Mouse (Mus musculus) midbrain, postnatal 0 days (tissue): Measurements from ENCODE around the gene Irx4. TPM values are rescaled to one million over a fixed set of nuclear protein-coding genes. Genes with fewer than 3 reads are reported as not detected.
A peak's percentile ranks its signal among the peaks of the same experiment; 100 is the strongest.

Source experiments
- ATAC-seq: fragments of 200-750 bp; cut with Nextera tagmentation; 2 replicates; pipeline ENCODE4 v1.8.0; 2017; ENCODE audit warnings: moderate number of reproducible peaks, mild to moderate bottlenecking, moderate TSS enrichment, moderate library complexity; ENCODE audit not compliant: low FRiP score
- DNase-seq: peaks from one replicate; pipeline ENCODE4 v3.0.0-alpha.2; 2015; ENCODE audit warnings: low spot score
- H3K27ac ChIP-seq: fragments of 300-500 bp; sonication (generic); 2 replicates; pipeline ENCODE4 v1.5.1; 2014; ENCODE audit warnings: low read depth, mild to moderate bottlenecking, low read length, mixed read lengths
- H3K27me3 ChIP-seq: fragments of 300-500 bp; sonication (generic); 2 replicates; pipeline ENCODE4 v1.6.1; 2014; ENCODE audit warnings: low read length, control low read depth, mixed read lengths; ENCODE audit not compliant: insufficient read depth
- H3K36me3 ChIP-seq: fragments of 300-500 bp; sonication (generic); 2 replicates; pipeline ENCODE4 v1.6.1; 2014; ENCODE audit warnings: low read length, control low read depth, mixed read lengths; ENCODE audit not compliant: insufficient read depth
- H3K4me1 ChIP-seq: fragments of 300-500 bp; sonication (generic); 2 replicates; pipeline ENCODE4 v1.6.1; 2014; ENCODE audit warnings: mild to moderate bottlenecking, control low read depth, antibody characterized with exemption, low read length, mixed read lengths; ENCODE audit not compliant: insufficient read depth
- H3K4me2 ChIP-seq: fragments of 300-500 bp; sonication (generic); 2 replicates; pipeline ENCODE4 v1.6.1; 2014; ENCODE audit warnings: low read depth, mild to moderate bottlenecking, low read length, mixed read lengths; ENCODE audit not compliant: poor library complexity, severe bottlenecking
- H3K4me3 ChIP-seq: fragments of 300-500 bp; sonication (generic); 2 replicates; pipeline ENCODE4 v1.5.1; 2014; ENCODE audit warnings: low read depth, mild to moderate bottlenecking, low read length, moderate library complexity
- H3K9ac ChIP-seq: fragments of 300-500 bp; sonication (generic); replicated peaks from 2 replicates; pipeline ENCODE4 v1.6.1; 2014; ENCODE audit warnings: mild to moderate bottlenecking, low read length, moderate library complexity, mixed read lengths; ENCODE audit not compliant: poor library complexity, severe bottlenecking
- H3K9me3 ChIP-seq: fragments of 300-500 bp; sonication (generic); 2 replicates; pipeline ENCODE4 v1.6.1; 2016; ENCODE audit warnings: low read length, control low read depth
- CTCF ChIP-seq: IDR thresholded peaks from 2 replicates; pipeline ENCODE4 v1.5.1; 2016; ENCODE audit warnings: antibody characterized with exemption, mild to moderate bottlenecking
- WGBS: fragments of 180-500 bp; shearing (Covaris S2); extraction: QIAGEN DNeasy Blood & Tissue Kit; methylation state at CpG from one replicate; pipeline ENCODE4 v1.1.7; 2014; 5-methylcytosine and 5-hydroxymethylcytosine counted together
- polyA plus RNA-seq: library from polyadenylated mRNA; unstranded; fragments of >200 nt; fragmentation: Nextera tagmentation; extraction: Ambion mirVana; gene quantifications from 2 replicates; pipeline ENCODE4 v1.2.1, GENCODE M21; 2015
- total RNA-seq: library from RNA; depleted of rRNA; stranded (reverse); fragments of >200 nt; gene quantifications from 2 replicates; pipeline ENCODE4 v1.2.3, GENCODE M21; 2014; rRNA removed

The Irx4 gene
- 2.8 and 2.9 TPM in 2 replicates for total RNA-seq
- polyA plus RNA-seq, result 0.63 and 1.0 TPM in 2 replicates

DNA sequence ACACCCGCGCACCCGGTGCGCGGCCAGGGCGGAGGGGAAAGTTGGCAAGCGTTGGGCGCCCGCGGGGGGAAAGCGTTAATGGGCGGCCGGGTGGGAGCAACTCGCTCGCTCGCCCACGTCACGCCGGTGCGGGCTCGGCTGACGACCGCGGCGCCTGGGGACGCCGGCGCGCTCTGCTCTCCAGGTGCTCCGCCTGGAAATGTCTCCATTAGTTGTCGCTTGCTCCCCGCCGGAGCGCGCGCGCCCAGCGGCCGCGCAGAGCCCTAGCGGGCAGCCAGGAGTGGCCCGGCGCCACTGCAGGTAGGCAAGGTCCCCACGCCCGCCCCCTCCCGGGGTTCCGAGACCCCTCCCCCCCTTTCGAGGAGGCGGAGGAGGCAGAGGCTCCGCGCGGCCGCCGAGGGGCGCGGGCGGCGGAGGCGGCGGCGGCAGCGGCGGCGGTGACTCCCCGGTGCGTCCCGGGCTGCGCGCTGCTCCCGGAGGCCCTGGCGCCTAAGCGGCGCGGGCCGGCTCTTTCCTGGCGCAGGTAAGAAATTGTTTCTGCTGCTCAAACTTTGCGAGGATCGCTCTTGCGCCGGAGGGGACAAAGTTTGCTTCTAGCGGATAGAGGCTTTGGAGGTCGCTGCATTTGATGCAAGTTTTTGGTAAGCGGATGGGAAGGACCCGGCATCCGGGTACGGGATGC lies at the start of gene Irx4:
Gene Irx4 (plus strand): TSS at position 126 of the 682 bp plus-strand sequence.
- H3K4me2 ChIP-seq, result peak within 1 kb of the TSS; percentile 94
- no peaks in the 10 kb centered on the region for H3K9me3 ChIP-seq
- 2% methylated on average over 63 of the region's 86 CpGs for WGBS
- H3K27ac ChIP-seq, result no peak within 1 kb of the TSS
- peaks cover 8% of the 10 kb centered on the region; the same call in 1 of the 2 replicates for H3K4me1 ChIP-seq
- no peak for TF ChIP-seq CTCF
- no peak for ATAC-seq
- peak within 1 kb of the TSS; percentile 36; the same call in 1 of the 2 replicates for H3K9ac ChIP-seq
- H3K4me3 ChIP-seq, result peak within 1 kb of the TSS; percentile 48
- no peaks in the 10 kb centered on the region for H3K36me3 ChIP-seq
- H3K27me3 ChIP-seq, result peaks cover 72% of the 10 kb centered on the region
- DNase-seq, result no peak

DNA sequence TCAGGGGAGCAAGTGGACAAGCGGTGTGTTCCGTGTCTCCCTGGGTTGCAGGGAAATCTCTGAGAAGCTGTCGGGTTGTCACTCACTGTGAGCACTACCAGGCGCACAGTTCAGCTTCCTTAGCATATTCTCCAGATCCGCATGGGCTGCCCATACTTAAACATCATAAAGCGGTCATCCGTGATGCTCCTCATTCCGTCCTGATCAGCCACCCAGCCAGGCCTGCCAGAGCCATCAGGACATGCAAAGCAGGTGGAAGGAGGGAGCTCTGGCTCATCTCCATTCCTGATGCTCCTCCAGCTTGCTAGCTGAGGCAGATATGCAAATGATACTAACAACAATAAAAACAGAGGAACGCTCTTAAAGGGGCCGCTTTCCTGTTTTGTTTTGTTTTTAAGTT lies 46.0 kb upstream of the Irx4 start:
- H3K4me1 ChIP-seq, result no peaks in the 10 kb centered on the region
- no peak overlapping the region for H3K9ac ChIP-seq
- H3K27me3 ChIP-seq, result no peaks in the 10 kb centered on the region
- H3K9me3 ChIP-seq, result peaks cover 4% of the 10 kb centered on the region; the same call in 1 of the 2 replicates
- DNase-seq (peak; percentile 13), ATAC-seq (no peak)
- H3K36me3 ChIP-seq, result no peaks in the 10 kb centered on the region
- H3K4me2 ChIP-seq, result no peak overlapping the region
- no peak overlapping the region for H3K4me3 ChIP-seq
- H3K27ac ChIP-seq, result no peak overlapping the region
- TF ChIP-seq CTCF, result no peak
- 64% methylated on average over 10 of the region's 10 CpGs for WGBS

DNA sequence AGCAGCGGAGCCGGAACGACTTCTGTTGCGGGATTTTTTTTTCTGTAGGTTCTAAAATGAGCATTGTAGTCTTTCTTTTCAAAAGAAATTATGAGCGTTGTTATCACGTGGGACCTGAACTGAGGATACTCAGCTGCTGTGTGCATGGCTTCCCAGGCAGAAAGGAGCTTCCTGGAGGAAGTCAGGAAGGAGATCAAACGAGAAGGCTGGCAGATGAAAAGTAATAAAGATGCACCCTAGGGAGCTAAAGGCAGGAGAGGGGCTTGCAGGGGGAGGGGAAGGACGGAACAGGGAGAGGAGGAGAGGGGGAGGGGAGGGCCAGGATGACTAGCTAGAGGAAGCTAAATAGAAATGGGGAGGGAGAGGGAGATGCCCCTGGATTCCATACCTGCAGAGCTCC lies 23.8 kb upstream of the Irx4 start:
- Histone ChIP-seq H3K27ac (no peak overlapping the region), H3K9me3 (no peaks in the 10 kb centered on the region), H3K36me3 (no peaks in the 10 kb centered on the region), H3K4me3 (no peak overlapping the region), H3K4me2 (no peak overlapping the region), H3K27me3 (no peaks in the 10 kb centered on the region), H3K9ac (no peak overlapping the region), H3K4me1 (no peaks in the 10 kb centered on the region)
- 22% methylated on average over 8 of the region's 8 CpGs for WGBS
- DNase-seq (no peak), ATAC-seq (no peak)
- no peak for TF ChIP-seq CTCF

DNA sequence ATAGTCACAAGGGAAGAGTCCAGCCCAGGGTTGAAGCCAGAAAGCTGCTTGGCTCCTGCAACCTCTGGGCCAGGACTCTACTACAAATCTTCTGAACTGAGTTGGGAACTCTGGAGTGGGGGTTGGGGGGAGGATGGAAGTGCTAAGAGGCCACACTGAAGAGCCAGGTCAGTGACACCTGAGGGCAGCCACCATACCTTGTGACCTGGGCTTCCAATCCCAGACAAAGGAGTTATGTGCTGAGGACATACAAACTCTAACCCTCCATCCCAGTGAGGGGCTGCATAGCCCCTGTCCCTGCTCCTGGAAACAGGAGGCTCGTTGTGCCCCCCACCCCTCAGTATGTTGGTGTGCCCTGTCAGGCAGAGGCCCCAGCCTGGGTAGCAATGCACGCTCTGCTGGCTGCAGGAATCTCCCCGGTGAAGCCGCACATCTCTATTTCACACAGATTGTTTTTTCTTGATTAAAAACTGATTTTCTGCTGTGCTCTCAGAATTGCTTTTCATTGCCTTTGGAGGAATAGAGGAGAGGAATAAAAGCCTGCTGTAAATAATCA lies 21.0 kb upstream of the Irx4 start:
- no peak for TF ChIP-seq CTCF
- Histone ChIP-seq H3K4me2 (no peak overlapping the region), H3K9me3 (0 out of 2 replicates have a peak, but pooled peaks cover 3% of the 10 kb centered on the region), H3K4me3 (no peak overlapping the region), H3K36me3 (no peaks in the 10 kb centered on the region), H3K27me3 (no peaks in the 10 kb centered on the region), H3K4me1 (no peaks in the 10 kb centered on the region), H3K9ac (no peak overlapping the region), H3K27ac (no peak overlapping the region)
- peak; percentile 47; the same call in 1 of the 2 replicates for ATAC-seq
- no peak for DNase-seq
- 41% methylated on average over 4 of the region's 4 CpGs for WGBS

DNA sequence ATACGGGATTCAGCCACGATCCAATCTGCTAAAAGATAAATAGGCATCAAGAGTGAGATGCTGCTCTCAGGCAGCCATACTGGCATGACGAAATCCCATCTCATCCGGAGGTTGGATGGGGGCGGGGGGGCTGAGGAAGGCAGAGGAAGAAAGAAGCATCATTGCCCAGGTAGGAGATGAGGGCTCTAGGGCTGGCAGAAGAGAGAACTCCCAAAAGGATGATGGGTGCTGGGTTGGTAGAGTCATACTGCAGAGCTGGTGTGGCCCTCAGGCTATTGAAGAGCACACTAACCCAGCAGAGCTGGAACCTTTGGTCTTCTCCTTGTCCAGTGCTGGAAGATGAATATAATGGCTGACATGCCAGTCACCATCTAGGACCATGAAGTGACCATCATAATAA lies 17.7 kb upstream of the Irx4 start:
- H3K27me3 ChIP-seq, result no peaks in the 10 kb centered on the region; the same call in 1 of the 2 replicates
- no peak overlapping the region for H3K4me2 ChIP-seq
- H3K4me3 ChIP-seq, result no peak overlapping the region
- no peak overlapping the region for H3K9ac ChIP-seq
- ATAC-seq (no peak), DNase-seq (no peak)
- no peaks in the 10 kb centered on the region for H3K4me1 ChIP-seq
- 0 out of 2 replicates have a peak, but pooled peaks cover 3% of the 10 kb centered on the region for H3K9me3 ChIP-seq
- 88% methylated on average over 5 of the region's 5 CpGs for WGBS
- no peak overlapping the region for H3K27ac ChIP-seq
- no peaks in the 10 kb centered on the region for H3K36me3 ChIP-seq
- no peak for TF ChIP-seq CTCF

DNA sequence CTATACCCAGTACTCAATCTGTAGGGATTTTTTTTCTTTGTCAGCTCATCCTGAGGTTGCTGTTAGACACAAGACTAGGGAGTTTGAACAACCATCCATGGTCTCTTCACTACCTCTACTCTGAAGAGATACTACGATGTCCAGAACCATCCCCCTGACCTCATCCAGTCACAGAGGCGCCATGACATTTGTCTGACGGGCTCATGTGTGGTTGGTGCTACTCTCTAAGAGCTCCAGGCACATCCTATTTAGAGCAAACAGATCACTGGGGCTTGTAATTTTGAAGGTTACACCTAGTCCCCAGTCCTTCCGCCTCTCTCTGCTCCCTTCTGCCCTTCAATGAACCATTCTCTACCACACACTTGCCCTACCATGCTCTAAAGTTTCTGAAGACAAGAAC lies 13.3 kb upstream of the Irx4 start:
- H3K27ac ChIP-seq, result no peak overlapping the region
- TF ChIP-seq CTCF, result no peak
- no peak overlapping the region for H3K9ac ChIP-seq
- no peak overlapping the region for H3K4me2 ChIP-seq
- H3K27me3 ChIP-seq, result no peaks in the 10 kb centered on the region; the same call in 1 of the 2 replicates
- no peaks in the 10 kb centered on the region for H3K36me3 ChIP-seq
- DNase-seq (no peak), ATAC-seq (no peak)
- WGBS, result 94% methylated on average over 4 of the region's 4 CpGs
- H3K4me1 ChIP-seq, result no peaks in the 10 kb centered on the region
- H3K9me3 ChIP-seq, result 0 out of 2 replicates have a peak, but pooled peaks cover 3% of the 10 kb centered on the region
- no peak overlapping the region for H3K4me3 ChIP-seq
